Mouse (Mus musculus): ENCODE measurements around the gene Gsg1. TPM values are rescaled to one million over a fixed set of nuclear protein-coding genes. Genes with fewer than 3 reads are reported as not detected.
A peak's percentile ranks its signal among the peaks of the same experiment; 100 is the strongest.

Gene Gsg1
- polyA plus RNA-seq, 1 experiment from 2014 or later, result 0.26 TPM

DNA sequence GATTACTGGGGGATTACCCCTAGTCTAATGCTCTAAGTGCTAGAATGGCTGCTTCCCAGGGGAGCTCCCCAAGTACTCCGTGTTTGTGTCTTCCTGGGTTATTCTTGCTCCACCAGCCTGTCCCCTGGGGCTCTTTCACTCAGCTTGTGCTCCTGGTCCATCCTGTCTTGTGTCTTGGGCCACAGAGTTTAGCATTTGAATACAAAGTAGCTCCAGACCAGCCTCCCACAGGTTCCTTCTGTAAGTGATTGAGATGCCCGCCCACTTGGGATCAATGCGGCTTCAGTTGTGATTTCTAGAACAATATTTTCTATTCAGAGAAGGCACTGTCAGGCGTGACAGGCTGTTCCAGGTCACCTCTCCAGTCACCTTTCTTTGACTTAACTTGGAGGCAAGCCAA is 60.4 kb downstream of the Gsg1 start:
- Histone ChIP-seq H3K4me1 (ENCODE audit: insufficient read depth) (peaks cover 26% of the 10 kb centered on the region), H3K9me3 (ENCODE audit: low read length) (no peaks in the 10 kb centered on the region), H3K27ac (ENCODE audit: low read depth) (no peak overlapping the region)

DNA sequence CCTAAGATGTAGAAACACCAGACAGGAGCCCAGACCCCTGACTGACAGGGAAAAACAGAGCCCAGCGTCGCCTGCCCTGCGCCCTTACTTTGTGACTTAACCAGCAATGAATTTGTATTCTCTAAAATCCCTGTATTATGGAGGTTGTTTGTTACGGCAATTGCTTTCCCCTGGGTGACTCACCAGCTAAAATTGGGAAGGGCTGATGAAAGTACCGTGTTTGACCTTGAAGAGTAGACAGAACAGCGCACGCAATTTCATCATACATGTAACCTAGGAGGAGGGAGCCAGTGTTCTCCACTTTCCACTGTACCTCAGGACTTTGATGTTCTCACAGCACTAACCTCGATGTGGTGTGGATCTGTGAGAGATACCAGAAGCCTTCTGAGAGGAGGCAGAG is 61.2 kb downstream of the Gsg1 start:
- no peak overlapping the region for H3K4me2 ChIP-seq (ENCODE audit: low read depth, low read length)
- TF ChIP-seq EP300 (IDR thresholded peaks at IDR 0.05; ENCODE audit: low read depth) (no peak), CTCF (IDR thresholded peaks at IDR 0.05; ENCODE audit: low read depth) (no peak)
- ATAC-seq (no peak), DNase-seq (no peak)
- no peak overlapping the region for H3K4me3 ChIP-seq (ENCODE audit: low read depth, low read length)
- peak overlapping the region; percentile 39 for H3K27ac ChIP-seq (ENCODE audit: low read depth)
- WGBS (ENCODE audit: insufficient replicate concordance), result 77% methylated on average over 8 of the region's 8 CpGs
- no peaks in the 10 kb centered on the region for H3K36me3 ChIP-seq (replicated peaks; ENCODE audit: insufficient read depth, low read length)
- H3K4me1 ChIP-seq (ENCODE audit: insufficient read depth), result peaks cover 26% of the 10 kb centered on the region
- H3K9ac ChIP-seq (replicated peaks), result no peak overlapping the region
- H3K27me3 ChIP-seq (ENCODE audit: insufficient read depth, low read length), result no peaks in the 10 kb centered on the region
- no peaks in the 10 kb centered on the region for H3K9me3 ChIP-seq (ENCODE audit: low read length)

More for the DNA sequence above, 60.4 kb downstream of the Gsg1 start:
- no peak for TF ChIP-seq EP300 (IDR thresholded peaks at IDR 0.05; ENCODE audit: low read depth)
- whole genome bisulfite sequencing (ENCODE audit: insufficient replicate concordance), result 62% methylated on average over 4 of the region's 4 CpGs
- Histone ChIP-seq H3K4me2 (ENCODE audit: low read depth, low read length) (no peak overlapping the region), H3K4me3 (ENCODE audit: low read depth, low read length) (no peak overlapping the region), H3K9ac (replicated peaks) (no peak overlapping the region), H3K27me3 (ENCODE audit: insufficient read depth, low read length) (no peaks in the 10 kb centered on the region), H3K36me3 (replicated peaks; ENCODE audit: insufficient read depth, low read length) (no peaks in the 10 kb centered on the region)
- no peak for ATAC-seq
- DNase-seq, result no peak

DNA sequence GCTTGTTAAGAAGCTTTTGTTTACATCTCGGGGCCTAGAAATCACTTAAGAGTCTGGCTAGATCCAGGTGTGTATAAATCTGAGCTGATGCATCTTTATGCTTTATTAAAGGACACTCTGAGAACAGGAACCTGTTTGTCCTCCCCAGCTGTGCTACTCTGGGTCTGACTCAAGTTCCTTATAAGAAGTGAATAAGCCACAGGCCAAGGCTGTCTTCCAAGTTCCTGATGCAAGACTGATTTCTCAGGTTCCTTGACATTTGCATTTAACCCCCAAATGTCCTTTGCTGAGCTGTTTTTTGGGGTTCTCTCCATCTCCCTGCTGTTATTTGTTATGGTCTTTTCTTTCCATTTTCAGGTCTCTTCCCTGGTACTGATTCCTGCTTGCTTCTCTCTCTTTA is 62.2 kb downstream of the Gsg1 start:
- no peak overlapping the region for H3K4me2 ChIP-seq (ENCODE audit: low read depth, low read length)
- ATAC-seq, result no peak
- H3K4me3 ChIP-seq (ENCODE audit: low read depth, low read length), result no peak overlapping the region
- no peak for DNase-seq
- H3K9me3 ChIP-seq (ENCODE audit: low read length), result no peaks in the 10 kb centered on the region
- no peak overlapping the region for H3K27ac ChIP-seq (ENCODE audit: low read depth)
- no peaks in the 10 kb centered on the region for H3K36me3 ChIP-seq (replicated peaks; ENCODE audit: insufficient read depth, low read length)
- H3K27me3 ChIP-seq (ENCODE audit: insufficient read depth, low read length), result no peaks in the 10 kb centered on the region
- H3K4me1 ChIP-seq (ENCODE audit: insufficient read depth), result peaks cover 26% of the 10 kb centered on the region
- H3K9ac ChIP-seq (replicated peaks), result no peak overlapping the region
- WGBS (ENCODE audit: insufficient replicate concordance), result 82% methylated on average over 1 of the region's 1 CpGs
- TF ChIP-seq EP300 (IDR thresholded peaks at IDR 0.05; ENCODE audit: low read depth) (no peak), CTCF (IDR thresholded peaks at IDR 0.05; ENCODE audit: low read depth) (no peak)

DNA sequence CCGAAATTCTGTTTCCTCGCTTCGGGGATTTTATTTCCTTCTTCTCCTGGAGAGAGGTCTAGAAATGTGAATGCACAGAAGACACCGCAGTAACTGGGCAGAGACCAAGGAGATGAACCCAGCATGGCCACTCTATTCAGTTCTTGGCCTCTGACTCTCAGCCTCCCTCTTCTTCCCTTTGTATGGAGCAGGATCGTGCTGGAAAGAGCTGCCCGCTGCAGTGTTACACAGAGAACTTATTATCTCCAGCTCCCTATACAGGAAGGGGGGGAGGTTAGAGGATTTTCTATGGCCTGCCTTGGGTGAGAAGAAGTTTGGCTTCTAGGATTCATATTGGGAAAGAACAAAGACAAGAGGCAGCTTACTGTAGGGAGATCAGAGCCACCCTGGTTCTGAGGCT is 64.0 kb downstream of the Gsg1 start:
- Histone ChIP-seq H3K4me3 (ENCODE audit: low read depth, low read length) (no peak overlapping the region), H3K9me3 (ENCODE audit: low read length) (no peaks in the 10 kb centered on the region), H3K27ac (ENCODE audit: low read depth) (no peak overlapping the region), H3K36me3 (replicated peaks; ENCODE audit: insufficient read depth, low read length) (no peaks in the 10 kb centered on the region), H3K9ac (replicated peaks) (no peak overlapping the region), H3K4me2 (ENCODE audit: low read depth, low read length) (no peak overlapping the region), H3K4me1 (ENCODE audit: insufficient read depth) (peaks cover 20% of the 10 kb centered on the region), H3K27me3 (ENCODE audit: insufficient read depth, low read length) (no peaks in the 10 kb centered on the region)
- TF ChIP-seq CTCF (IDR thresholded peaks at IDR 0.05; ENCODE audit: low read depth), result no peak
- no peak for TF ChIP-seq EP300 (IDR thresholded peaks at IDR 0.05; ENCODE audit: low read depth)
- no peak for ATAC-seq
- 73% methylated on average over 6 of the region's 6 CpGs for WGBS (ENCODE audit: insufficient replicate concordance)
- DNase-seq, result no peak

DNA sequence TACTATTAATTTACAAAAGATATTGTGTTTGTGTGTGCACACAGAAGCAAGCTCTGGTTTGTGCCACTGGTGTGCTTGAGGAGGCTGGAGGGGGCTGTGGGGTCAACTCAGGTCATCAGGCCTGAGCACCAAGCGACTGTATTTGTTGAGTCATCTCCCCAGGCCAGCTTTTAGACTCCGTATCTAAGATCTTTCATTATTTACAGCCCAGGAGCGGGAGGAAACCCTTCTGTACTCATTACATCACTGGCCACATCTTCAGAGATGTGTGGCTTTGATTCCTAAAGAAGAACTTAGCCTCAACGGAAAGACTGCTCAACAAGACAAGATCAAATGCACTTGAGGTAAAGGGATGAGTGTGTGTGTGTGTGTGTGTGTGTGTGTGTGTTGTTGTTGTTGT is 65.5 kb downstream of the Gsg1 start:
- TF ChIP-seq CTCF (IDR thresholded peaks at IDR 0.05; ENCODE audit: low read depth) (no peak), EP300 (IDR thresholded peaks at IDR 0.05; ENCODE audit: low read depth) (no peak)
- H3K27ac ChIP-seq (ENCODE audit: low read depth), result no peak overlapping the region
- no peaks in the 10 kb centered on the region for H3K36me3 ChIP-seq (replicated peaks; ENCODE audit: insufficient read depth, low read length)
- no peak overlapping the region for H3K4me2 ChIP-seq (ENCODE audit: low read depth, low read length)
- ATAC-seq (no peak), DNase-seq (no peak)
- H3K9ac ChIP-seq (replicated peaks), result no peak overlapping the region
- WGBS (ENCODE audit: insufficient replicate concordance), result 39% methylated on average over 4 of the region's 4 CpGs
- H3K9me3 ChIP-seq (ENCODE audit: low read length), result no peaks in the 10 kb centered on the region
- H3K27me3 ChIP-seq (ENCODE audit: insufficient read depth, low read length), result no peaks in the 10 kb centered on the region
- H3K4me3 ChIP-seq (ENCODE audit: low read depth, low read length), result no peak overlapping the region
- H3K4me1 ChIP-seq (ENCODE audit: insufficient read depth), result peaks cover 11% of the 10 kb centered on the region

Other genes with a start within 250 kb of the Gsg1 start
- gene Ddx47, start 242.7 kb downstream of the Gsg1 start, polyA plus RNA-seq (2015; fragmentation: Nextera tagmentation; extraction: Ambion mirVana), result 32.5 and 34.8 TPM in 2 replicates
- 0.21 and 0.32 TPM in 2 replicates for gene Gprc5a, start 188.7 kb downstream of the Gsg1 start, polyA plus RNA-seq (2015; fragmentation: Nextera tagmentation; extraction: Ambion mirVana)
- gene Gprc5d, start 136.1 kb downstream of the Gsg1 start, polyA plus RNA-seq (2015; fragmentation: Nextera tagmentation; extraction: Ambion mirVana), result 0.11 and 0.13 TPM in 2 replicates
- gene Fam234b, start 56.4 kb downstream of the Gsg1 start, polyA plus RNA-seq (2015; fragmentation: Nextera tagmentation; extraction: Ambion mirVana), result 15.4 and 17.1 TPM in 2 replicates
- gene Hebp1, start 56.3 kb downstream of the Gsg1 start, polyA plus RNA-seq (2015; fragmentation: Nextera tagmentation; extraction: Ambion mirVana), result 94.2 and 108 TPM in 2 replicates
- not detected in 2 replicates for gene Pbp2, start 56.1 kb upstream of the Gsg1 start, polyA plus RNA-seq (2015; fragmentation: Nextera tagmentation; extraction: Ambion mirVana)
- 1.2 TPM in 2 replicates for gene Emp1, start 108.2 kb upstream of the Gsg1 start, polyA plus RNA-seq (2015; fragmentation: Nextera tagmentation; extraction: Ambion mirVana)

Measured in liver, postnatal 0 days (tissue).